Mouse (Mus musculus) layer of hippocampus, adult 2 months (tissue): ENCODE measurements around the gene Slc6a20b. TPM values are rescaled to one million over a fixed set of nuclear protein-coding genes. Genes with fewer than 3 reads are reported as not detected.

Source experiments
- DNase-seq, 2 experiments: peaks; one replicate each; pipeline ENCODE4 v3.0.0; 2022; ENCODE audit warnings: low spot score in 2 of 2
- H3K27ac ChIP-seq: fragments of 200-600 bp; 2 replicates; pipeline ENCODE4 v1.8.1; 2022
- H3K4me3 ChIP-seq: fragments of 200-600 bp; 2 replicates; pipeline ENCODE4 v1.8.1; 2022; ENCODE audit warnings: mild to moderate bottlenecking
- CTCF ChIP-seq: fragments of 200-600 bp; conservative IDR thresholded peaks from 2 replicates; pipeline ENCODE4 v1.8.1; 2022; ENCODE audit warnings: antibody characterized with exemption, mild to moderate bottlenecking, moderate library complexity
- total RNA-seq, 2 experiments: library from RNA; stranded (reverse); gene quantifications; 2 replicates each; pipeline ENCODE4 v1.2.3; 2021

The Slc6a20b gene
- total RNA-seq, 2 experiments from 2014 or later: 0.22 to 0.51 TPM

DNA sequence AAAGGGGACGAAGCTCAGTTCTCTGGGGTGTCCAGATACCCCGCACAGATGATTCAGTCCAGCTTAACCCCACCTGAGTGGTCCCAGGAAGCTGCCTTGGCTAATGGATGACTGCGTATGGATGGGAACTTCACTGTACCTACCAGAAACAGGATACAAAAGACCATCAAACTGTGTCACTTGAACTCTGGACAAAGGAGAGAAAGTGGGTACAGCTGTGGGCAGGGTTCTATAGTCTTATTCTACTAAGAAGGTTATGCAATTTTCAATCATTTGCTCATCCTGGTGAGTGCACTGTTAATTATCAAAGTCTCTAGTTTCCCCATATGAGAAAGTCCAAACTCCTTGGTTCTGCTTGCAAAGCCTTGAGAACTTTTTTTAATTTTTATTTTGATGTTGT lies 628 bp upstream of the Slc6a20b start:
- no peak overlapping the region for H3K4me3 ChIP-seq
- H3K27ac ChIP-seq: no peak overlapping the region

DNA sequence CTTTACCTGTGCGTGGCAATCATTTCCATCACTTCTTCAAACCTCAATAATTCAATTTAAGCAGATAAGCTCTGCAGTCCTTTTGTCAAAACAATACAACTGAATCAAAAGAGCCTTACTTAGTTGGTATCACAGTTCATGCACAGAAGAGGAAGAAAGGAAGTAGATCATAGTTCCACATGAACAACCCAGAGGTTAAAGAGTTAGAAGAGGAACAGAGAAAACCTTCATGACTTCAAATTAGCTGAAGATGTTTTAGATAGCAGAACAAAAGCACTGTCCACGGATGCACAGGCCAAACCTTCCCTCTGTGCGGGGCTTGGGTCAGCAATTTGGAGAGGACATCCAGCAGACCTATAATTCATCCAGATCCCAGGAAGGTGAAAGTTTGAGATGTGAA lies 699 bp downstream of the Slc6a20b start:
- no peak overlapping the region for H3K27ac ChIP-seq
- no peak overlapping the region for H3K4me3 ChIP-seq
- DNase-seq: no peak
- no peak for TF ChIP-seq CTCF

More for the DNA sequence above, 628 bp upstream of the Slc6a20b start:
- no peak for DNase-seq
- no peak for TF ChIP-seq CTCF

- H3K27ac ChIP-seq: no peak overlapping the region
- DNase-seq: no peak
- no peak for TF ChIP-seq CTCF
These were observed 6.5 kb downstream of the Slc6a20b start for GRCm38 (mm10) chr9:123625821-123626220.

DNA sequence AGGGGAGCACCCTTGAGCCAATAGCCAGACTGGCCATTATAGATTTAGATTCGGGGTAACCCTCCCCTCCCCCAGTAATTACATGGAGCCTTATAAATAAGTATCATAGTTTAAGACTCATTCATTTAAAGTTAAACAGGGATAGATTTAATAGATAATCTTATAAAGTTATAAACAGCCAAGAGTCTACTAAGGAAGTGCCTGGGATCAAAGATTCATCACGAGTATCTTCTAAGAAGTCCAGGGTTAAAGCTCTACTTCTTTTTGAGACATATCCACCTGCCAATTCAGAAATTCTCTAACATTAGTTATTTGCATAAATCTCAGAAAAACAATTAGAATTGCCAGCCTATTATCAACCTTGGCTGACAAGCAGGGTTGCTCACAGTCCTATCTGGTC lies 7.6 kb downstream of the Slc6a20b start:
- H3K27ac ChIP-seq: no peak overlapping the region
- DNase-seq: no peak
- TF ChIP-seq CTCF: no peak
- no peak overlapping the region for H3K4me3 ChIP-seq

More at GRCm38 (mm10) chr9:123625821-123626220, 6.5 kb downstream of the Slc6a20b start:
- no peak overlapping the region for H3K4me3 ChIP-seq

- Histone ChIP-seq H3K4me3 (no peak overlapping the region), H3K27ac (no peak overlapping the region)
- TF ChIP-seq CTCF: no peak
- no peak for DNase-seq
These were observed 11.9 kb downstream of the Slc6a20b start for GRCm38 (mm10) chr9:123620311-123621098.

GRCm38 (mm10) chr9:123601529-123601928 lies 30.8 kb downstream of the Slc6a20b start:
- DNase-seq: no peak
- Histone ChIP-seq H3K27ac (no peak overlapping the region), H3K4me3 (no peak overlapping the region)
- no peak for TF ChIP-seq CTCF

DNA sequence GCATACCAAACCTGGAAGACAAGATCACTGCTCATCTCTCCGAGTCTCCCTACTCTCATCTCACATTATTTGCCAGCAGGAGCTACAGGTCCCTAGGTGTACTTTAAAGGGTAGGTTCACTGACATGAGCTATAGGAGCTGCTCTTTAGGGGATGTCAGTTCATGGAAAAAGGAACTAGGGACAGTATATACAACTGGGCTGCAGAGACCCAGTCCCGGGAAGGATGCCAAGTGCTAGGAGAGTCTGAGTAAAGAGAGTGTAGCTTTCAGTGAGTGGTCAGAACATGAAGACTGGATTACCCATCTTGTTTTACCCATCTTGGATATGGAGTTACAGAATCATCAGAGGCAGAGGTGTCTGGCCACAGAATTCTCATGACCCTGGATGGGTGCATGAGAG lies 35.0 kb downstream of the Slc6a20b start:
- no peak overlapping the region for H3K4me3 ChIP-seq
- H3K27ac ChIP-seq: no peak overlapping the region
- DNase-seq: no peak
- no peak for TF ChIP-seq CTCF

- no peak for DNase-seq
- TF ChIP-seq CTCF: no peak
- Histone ChIP-seq H3K4me3 (no peak overlapping the region), H3K27ac (no peak overlapping the region)
These were observed 35.5 kb downstream of the Slc6a20b start for GRCm38 (mm10) chr9:123596910-123597309.

DNA sequence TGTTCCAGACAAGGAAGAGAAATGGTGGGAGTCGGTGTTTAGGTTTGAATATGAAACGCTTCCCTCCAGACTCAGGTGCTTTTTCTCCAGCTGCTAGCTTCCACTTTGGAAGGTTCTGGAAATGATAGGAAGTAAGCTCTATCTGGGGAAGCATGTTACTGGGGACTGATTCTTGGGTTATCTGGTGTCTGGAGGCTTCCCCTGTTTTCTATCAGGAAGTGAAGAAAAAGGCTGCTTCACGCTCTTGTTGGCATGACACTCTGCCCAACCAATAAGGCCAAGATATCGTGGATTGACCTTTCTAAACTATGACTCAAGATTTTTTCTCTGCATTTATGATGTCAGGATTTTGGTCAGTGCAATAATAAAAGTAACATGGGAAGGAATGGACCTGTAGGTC lies 37.2 kb downstream of the Slc6a20b start:
- Histone ChIP-seq H3K4me3 (no peak overlapping the region), H3K27ac (no peak overlapping the region)
- no peak for DNase-seq
- no peak for TF ChIP-seq CTCF

DNA sequence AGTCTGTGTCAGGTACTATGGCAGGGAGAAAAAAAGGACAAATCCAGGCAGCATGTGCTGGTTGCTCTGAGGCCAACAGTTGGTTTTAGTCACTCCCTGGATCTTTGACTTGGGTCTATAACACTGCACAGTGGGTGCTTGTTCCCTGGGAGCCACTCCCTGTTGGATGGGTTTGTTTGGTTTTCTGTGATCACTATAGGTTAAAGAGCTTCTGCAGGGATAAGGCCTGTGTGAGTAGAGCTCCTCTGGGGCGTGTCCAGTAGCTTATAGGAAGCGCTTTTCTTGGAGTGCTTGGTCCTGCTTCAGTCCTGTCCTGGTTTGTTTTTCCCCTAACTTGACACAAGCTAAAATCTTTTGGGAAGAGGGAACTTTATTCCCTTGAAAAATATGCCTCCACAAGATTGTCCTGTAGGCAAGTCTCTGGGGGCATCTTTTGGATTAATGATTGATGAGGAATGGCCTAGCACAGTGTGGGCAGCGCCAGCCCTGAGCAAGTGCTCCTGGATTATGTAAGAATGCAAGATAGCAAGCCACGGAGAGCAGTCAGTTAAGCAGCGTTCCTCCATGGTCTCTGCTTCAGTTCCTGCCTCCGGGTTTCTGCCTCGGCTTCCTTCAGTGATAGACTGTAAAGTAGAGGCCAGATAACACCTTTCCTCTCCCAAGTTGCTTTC lies 43.0 kb downstream of the Slc6a20b start:
- no peak for TF ChIP-seq CTCF
- no peak for DNase-seq
- Histone ChIP-seq H3K4me3 (no peak overlapping the region), H3K27ac (no peak overlapping the region)

GRCm38 (mm10) chr9:123577360-123578192 lies 54.8 kb downstream of the Slc6a20b start:
- DNase-seq: no peak
- no peak for TF ChIP-seq CTCF
- Histone ChIP-seq H3K4me3 (no peak overlapping the region), H3K27ac (no peak overlapping the region)

GRCm38 (mm10) chr9:123554599-123554998 lies 77.8 kb downstream of the Slc6a20b start:
- DNase-seq: no peak
- Histone ChIP-seq H3K27ac (no peak overlapping the region), H3K4me3 (no peak overlapping the region)
- TF ChIP-seq CTCF: no peak

Other genes starting within 250 kb of the Slc6a20b start
- 1 to 10 TPM; 5.7 to 7.6 TPM for gene Limd1, start 153.9 kb downstream of the Slc6a20b start, total RNA-seq
- 10 to 100 TPM; 53.7 to 56.8 TPM for gene Sacm1l, start 102.8 kb downstream of the Slc6a20b start, total RNA-seq
- gene Ccr9, start 45.9 kb upstream of the Slc6a20b start, total RNA-seq: under 1 TPM in 1 of 2 experiments, not detected in 1; 0.15 TPM
- gene Slc6a20a, start 46.3 kb upstream of the Slc6a20b start, total RNA-seq: 10 to 100 TPM; 11.5 to 15.7 TPM
- gene Lztfl1, start 85.1 kb upstream of the Slc6a20b start, total RNA-seq: 10 to 100 TPM; 62.4 to 69.3 TPM
- gene Cxcr6, start 173.9 kb upstream of the Slc6a20b start, total RNA-seq: not detected
- gene Fyco1, start 219.3 kb upstream of the Slc6a20b start, total RNA-seq: 10 to 100 TPM; 44.7 to 49.6 TPM
- gene Xcr1, start 229.5 kb upstream of the Slc6a20b start, total RNA-seq: not detected